Mouse (Mus musculus) lung, embryonic 15.5 days (tissue): Measurements from ENCODE around the gene Scamp1. TPM values are rescaled to one million over a fixed set of nuclear protein-coding genes. Genes with fewer than 3 reads are reported as not detected.

Experiments
- ATAC-seq: fragments of 200-750 bp; cut with Nextera tagmentation; 2 replicates; pipeline ENCODE4 v1.8.0; 2017; ENCODE audit warnings: moderate number of reproducible peaks, borderline replicate concordance; ENCODE audit not compliant: low FRiP score, low TSS enrichment; ENCODE audit errors: extremely low read depth
- H3K27ac ChIP-seq: fragments of 300-500 bp; sonication (generic); 2 replicates; pipeline ENCODE4 v1.5.1; 2015; ENCODE audit warnings: moderate library complexity, mild to moderate bottlenecking, inconsistent platforms
- H3K27me3 ChIP-seq: fragments of 300-500 bp; sonication (generic); 2 replicates; pipeline ENCODE4 v1.6.1; 2015; ENCODE audit warnings: inconsistent platforms
- H3K36me3 ChIP-seq: fragments of 300-500 bp; sonication (generic); 2 replicates; pipeline ENCODE4 v1.6.1; 2015; ENCODE audit warnings: inconsistent platforms
- H3K4me1 ChIP-seq: fragments of 300-500 bp; sonication (generic); 2 replicates; pipeline ENCODE4 v1.6.1; 2015; ENCODE audit warnings: inconsistent platforms
- H3K4me2 ChIP-seq: fragments of 300-500 bp; sonication (generic); 2 replicates; pipeline ENCODE4 v1.6.1; 2015; ENCODE audit warnings: inconsistent platforms, mild to moderate bottlenecking, moderate library complexity
- H3K4me3 ChIP-seq: fragments of 300-500 bp; sonication (generic); 2 replicates; pipeline ENCODE4 v1.5.1; 2015; ENCODE audit warnings: mild to moderate bottlenecking, inconsistent platforms
- H3K9ac ChIP-seq: fragments of 300-500 bp; sonication (generic); 2 replicates; pipeline ENCODE4 v1.6.1; 2015; ENCODE audit warnings: inconsistent platforms
- H3K9me3 ChIP-seq: fragments of 300-500 bp; sonication (generic); 2 replicates; pipeline ENCODE4 v1.6.1; 2016; ENCODE audit warnings: inconsistent platforms
- WGBS: fragments of 180-500 bp; shearing (Covaris S2); methylation state at CpG from one replicate; pipeline ENCODE4 v1.1.7; 2015; 5-methylcytosine and 5-hydroxymethylcytosine counted together
- polyA plus RNA-seq: library from polyadenylated mRNA; unstranded; fragments of >200 nt; fragmentation: Nextera tagmentation; extraction: Ambion mirVana; gene quantifications from 2 replicates; pipeline ENCODE4 v1.2.1, GENCODE M21; 2015

The Scamp1 gene
- polyA plus RNA-seq, 1 experiment from 2014 or later = 31.7 TPM

DNA sequence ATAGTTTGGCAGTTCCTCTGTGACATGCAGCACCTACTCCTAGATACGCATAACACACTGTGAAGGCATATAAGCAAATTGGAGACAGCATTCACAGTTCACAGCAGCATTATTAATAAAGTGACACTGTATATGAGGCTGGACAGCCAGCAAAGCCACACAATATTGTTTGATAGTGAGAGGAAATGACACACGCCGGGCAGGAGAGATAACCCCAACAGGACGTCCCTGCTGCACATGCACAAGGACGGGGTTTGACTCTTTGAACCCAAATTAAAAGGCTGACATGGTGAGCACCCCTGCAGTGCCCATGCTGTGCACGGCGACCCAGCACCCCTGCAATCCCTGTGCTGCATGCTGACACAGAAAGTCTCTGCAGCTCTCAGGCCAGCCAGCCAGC, 17.5 kb downstream of the Scamp1 start:
- peaks cover 15% of the 10 kb centered on the region; the same call in 1 of the 2 replicates for H3K4me1 ChIP-seq
- no peak overlapping the region for H3K4me2 ChIP-seq
- 26% methylated on average over 7 of the region's 7 CpGs for WGBS
- no peak overlapping the region for H3K4me3 ChIP-seq
- no peaks in the 10 kb centered on the region for H3K9me3 ChIP-seq
- 0 out of 2 replicates have a peak overlapping the region, but pooled peaks have one; percentile 3 for H3K27ac ChIP-seq
- no peaks in the 10 kb centered on the region for H3K27me3 ChIP-seq
- no peak for ATAC-seq
- no peak overlapping the region for H3K9ac ChIP-seq
- no peaks in the 10 kb centered on the region for H3K36me3 ChIP-seq

DNA sequence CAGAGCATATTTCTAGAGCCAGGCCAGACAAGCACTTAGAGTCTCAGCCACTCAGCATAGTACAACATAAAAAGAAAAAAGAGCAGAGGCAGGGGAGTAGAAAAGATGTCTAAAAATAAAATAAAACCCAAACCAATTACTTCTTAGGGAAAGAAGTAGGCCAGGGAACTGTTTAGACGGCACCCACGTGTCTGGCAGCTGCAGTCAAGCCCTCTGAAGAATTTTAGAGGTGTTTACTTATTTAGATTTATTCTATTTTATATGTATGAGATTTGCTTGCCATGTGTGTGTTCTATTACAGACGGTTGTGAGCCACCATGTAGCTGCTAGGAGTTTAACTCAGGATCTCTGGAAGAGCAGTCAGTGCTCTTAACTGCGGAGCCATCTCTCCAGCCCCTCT, 18.5 kb downstream of the Scamp1 start:
- Histone ChIP-seq H3K9ac (no peak overlapping the region), H3K36me3 (no peaks in the 10 kb centered on the region), H3K27ac (no peak overlapping the region), H3K4me3 (no peak overlapping the region), H3K4me1 (peaks cover 15% of the 10 kb centered on the region; the same call in 1 of the 2 replicates), H3K4me2 (no peak overlapping the region), H3K27me3 (no peaks in the 10 kb centered on the region), H3K9me3 (no peaks in the 10 kb centered on the region)
- ATAC-seq = no peak
- WGBS = 52% methylated on average over 4 of the region's 4 CpGs

DNA sequence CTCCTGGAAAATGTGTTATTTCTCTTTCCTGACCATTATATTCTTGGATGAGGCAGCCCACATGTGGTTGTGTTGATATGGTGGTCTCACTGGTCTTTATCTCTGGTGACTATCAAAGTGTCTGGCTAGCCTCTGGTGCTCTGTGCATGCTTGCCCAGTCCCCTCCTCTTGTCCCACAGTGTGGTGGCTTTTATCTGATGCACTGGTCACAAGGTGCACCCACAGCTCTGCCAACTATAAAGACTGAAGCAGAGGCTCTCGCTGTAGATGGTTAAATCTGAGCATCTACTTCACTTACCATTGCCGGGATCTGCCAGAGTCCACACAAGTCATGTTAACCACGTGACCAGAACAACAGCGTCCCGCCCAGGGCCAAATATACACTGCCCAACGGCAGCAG, 19.1 kb downstream of the Scamp1 start:
- no peaks in the 10 kb centered on the region for H3K36me3 ChIP-seq
- no peaks in the 10 kb centered on the region for H3K27me3 ChIP-seq
- H3K4me3 ChIP-seq = no peak overlapping the region
- H3K9ac ChIP-seq = no peak overlapping the region
- H3K4me2 ChIP-seq = no peak overlapping the region
- WGBS = 81% methylated on average over 6 of the region's 6 CpGs
- ATAC-seq = no peak
- H3K9me3 ChIP-seq = no peaks in the 10 kb centered on the region
- H3K4me1 ChIP-seq = peaks cover 15% of the 10 kb centered on the region; the same call in 1 of the 2 replicates
- no peak overlapping the region for H3K27ac ChIP-seq

DNA sequence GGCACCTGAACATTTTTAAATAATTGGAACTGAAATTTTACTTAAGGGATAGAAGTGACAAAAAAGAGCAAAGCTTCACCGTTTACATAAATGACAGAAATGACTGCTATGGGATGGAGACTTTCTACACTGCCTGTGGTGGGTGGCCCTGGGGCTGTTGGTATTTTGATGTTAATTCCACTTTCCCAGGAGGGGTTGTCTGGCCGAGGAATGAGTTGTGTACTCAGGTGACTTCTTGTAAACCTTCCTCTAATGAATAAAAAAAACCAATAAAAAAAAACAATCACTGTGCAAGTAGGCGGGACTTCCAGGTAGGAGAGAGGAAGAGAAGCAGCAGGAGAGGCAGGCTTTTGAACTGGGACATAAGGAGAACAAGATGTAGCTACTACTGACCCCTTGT, 20.4 kb downstream of the Scamp1 start:
- Histone ChIP-seq H3K9ac (no peak overlapping the region), H3K9me3 (no peaks in the 10 kb centered on the region), H3K27me3 (no peaks in the 10 kb centered on the region), H3K4me2 (no peak overlapping the region), H3K4me3 (no peak overlapping the region), H3K36me3 (no peaks in the 10 kb centered on the region), H3K27ac (no peak overlapping the region), H3K4me1 (peaks cover 15% of the 10 kb centered on the region; the same call in 1 of the 2 replicates)
- whole genome bisulfite sequencing = 69% methylated on average over 3 of the region's 3 CpGs
- no peak for ATAC-seq

DNA sequence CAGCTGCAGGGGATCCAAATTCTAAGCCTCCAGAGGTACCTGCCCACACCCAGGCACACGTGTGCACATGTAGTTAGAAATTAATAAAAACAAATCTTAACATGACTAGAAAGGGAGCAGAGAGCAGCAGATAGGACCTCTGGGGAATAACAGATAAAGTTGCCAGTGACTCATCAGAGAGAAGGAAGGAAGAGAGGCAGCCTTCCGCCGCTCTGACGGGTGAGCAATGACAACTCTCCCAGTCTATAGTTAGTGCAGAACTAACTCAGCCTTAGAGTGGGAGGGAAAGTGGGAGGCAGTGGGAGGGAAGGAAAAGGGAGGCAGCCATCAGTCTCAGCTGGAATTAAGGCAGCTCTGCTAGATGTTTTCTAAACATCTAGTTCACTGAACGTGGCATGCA, 21.7 kb downstream of the Scamp1 start:
- Histone ChIP-seq H3K4me1 (peaks cover 15% of the 10 kb centered on the region; the same call in 1 of the 2 replicates), H3K27me3 (no peaks in the 10 kb centered on the region), H3K4me3 (no peak overlapping the region), H3K4me2 (no peak overlapping the region), H3K9me3 (no peaks in the 10 kb centered on the region), H3K9ac (no peak overlapping the region), H3K27ac (no peak overlapping the region), H3K36me3 (no peaks in the 10 kb centered on the region)
- 54% methylated on average over 5 of the region's 5 CpGs for WGBS
- ATAC-seq = no peak

DNA sequence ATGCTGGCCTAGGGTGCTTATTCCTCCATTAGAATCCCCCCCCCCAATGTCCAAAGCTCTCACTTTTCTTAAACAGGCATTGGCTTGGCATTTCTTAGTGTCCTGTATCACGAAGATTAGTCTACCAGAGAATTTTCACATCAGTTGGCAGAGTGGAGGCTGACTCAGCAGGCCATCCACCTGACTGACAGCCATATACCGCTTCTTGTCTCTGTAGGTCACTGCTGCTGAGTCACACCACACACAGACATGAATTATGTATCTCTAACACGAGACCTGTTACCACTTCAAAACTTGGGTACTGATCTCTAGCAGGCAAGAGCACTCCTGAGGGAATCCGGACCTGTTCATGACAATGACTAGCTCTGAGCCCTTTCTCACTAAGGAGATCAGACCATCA, 23.1 kb downstream of the Scamp1 start:
- no peak for ATAC-seq
- Histone ChIP-seq H3K27me3 (no peaks in the 10 kb centered on the region), H3K4me2 (no peak overlapping the region), H3K9me3 (no peaks in the 10 kb centered on the region), H3K9ac (no peak overlapping the region), H3K4me1 (peaks cover 7% of the 10 kb centered on the region; the same call in 1 of the 2 replicates), H3K27ac (no peak overlapping the region), H3K4me3 (no peak overlapping the region), H3K36me3 (no peaks in the 10 kb centered on the region)
- 73% methylated on average over 4 of the region's 4 CpGs for WGBS

DNA sequence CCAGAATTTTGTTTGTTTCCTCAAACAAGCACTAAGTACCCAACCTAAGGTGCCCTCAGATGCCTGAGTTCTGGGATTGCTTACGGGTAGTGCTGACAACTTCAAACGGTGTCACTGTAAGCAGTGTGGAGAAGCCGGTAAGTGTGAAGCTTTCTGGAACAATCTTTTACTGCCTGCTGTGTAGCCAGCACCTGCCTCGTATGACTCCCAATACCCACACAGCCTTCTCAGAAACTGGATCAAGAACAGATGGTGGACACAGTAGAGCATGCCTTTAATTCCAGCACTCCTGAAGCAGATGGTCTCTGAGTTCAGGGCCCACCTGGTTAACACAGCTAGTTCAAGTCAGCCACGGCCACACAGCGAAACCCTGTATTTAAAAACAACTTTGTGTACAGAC, 24.0 kb downstream of the Scamp1 start:
- no peaks in the 10 kb centered on the region for H3K27me3 ChIP-seq
- H3K9me3 ChIP-seq = no peaks in the 10 kb centered on the region
- 70% methylated on average over 6 of the region's 6 CpGs for WGBS
- H3K36me3 ChIP-seq = no peaks in the 10 kb centered on the region
- H3K27ac ChIP-seq = no peak overlapping the region
- H3K4me2 ChIP-seq = no peak overlapping the region
- no peak for ATAC-seq
- H3K9ac ChIP-seq = no peak overlapping the region
- peaks cover 6% of the 10 kb centered on the region; the same call in 1 of the 2 replicates for H3K4me1 ChIP-seq
- H3K4me3 ChIP-seq = no peak overlapping the region

DNA sequence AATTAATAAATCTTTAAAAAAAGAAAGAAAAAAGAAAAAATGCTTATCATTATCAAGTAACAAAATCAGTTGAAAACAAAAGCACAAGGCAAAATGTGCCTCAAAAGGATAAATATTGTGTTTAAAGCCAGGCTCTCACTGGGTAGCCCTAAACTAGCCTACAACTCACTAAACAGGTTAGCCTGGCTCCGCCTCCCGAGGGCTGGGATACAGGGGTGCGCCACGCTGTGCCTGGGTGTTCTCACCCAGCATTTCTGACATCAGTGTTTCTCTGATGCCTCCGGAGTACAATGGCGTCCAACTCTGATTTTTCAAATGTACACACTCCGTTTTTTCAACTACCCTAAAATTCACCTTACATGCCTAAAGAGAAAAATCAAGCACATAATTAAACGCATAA, 24.7 kb downstream of the Scamp1 start:
- Histone ChIP-seq H3K27ac (no peak overlapping the region), H3K9ac (no peak overlapping the region), H3K4me2 (no peak overlapping the region), H3K27me3 (no peaks in the 10 kb centered on the region), H3K4me1 (peaks cover 6% of the 10 kb centered on the region; the same call in 1 of the 2 replicates), H3K36me3 (no peaks in the 10 kb centered on the region), H3K9me3 (no peaks in the 10 kb centered on the region), H3K4me3 (no peak overlapping the region)
- WGBS = 67% methylated on average over 8 of the region's 8 CpGs
- ATAC-seq = no peak

DNA sequence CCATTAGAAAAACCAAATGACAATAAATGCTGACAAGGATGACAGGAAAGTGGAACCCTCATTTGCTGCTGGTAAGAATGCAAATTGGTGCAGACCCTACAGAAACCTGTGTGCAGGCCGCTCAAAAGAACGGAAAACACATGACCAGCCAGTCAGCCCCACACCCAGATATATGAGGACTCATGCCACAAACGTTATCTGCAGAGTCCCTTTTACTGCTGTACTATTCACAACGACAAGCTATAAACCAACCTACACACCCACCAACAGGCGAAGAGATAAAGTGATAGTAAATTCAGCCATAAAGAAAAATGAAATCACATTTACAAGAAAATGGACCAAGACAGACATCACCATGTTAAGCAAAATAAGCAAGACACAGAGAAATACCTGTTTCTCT, 26.4 kb downstream of the Scamp1 start:
- Histone ChIP-seq H3K9ac (no peak overlapping the region), H3K36me3 (no peaks in the 10 kb centered on the region), H3K27me3 (no peaks in the 10 kb centered on the region), H3K27ac (no peak overlapping the region), H3K4me3 (no peak overlapping the region), H3K4me1 (peaks cover 6% of the 10 kb centered on the region; the same call in 1 of the 2 replicates), H3K9me3 (no peaks in the 10 kb centered on the region), H3K4me2 (no peak overlapping the region)
- no peak for ATAC-seq
- WGBS = 79% methylated on average over 5 of the region's 5 CpGs

DNA sequence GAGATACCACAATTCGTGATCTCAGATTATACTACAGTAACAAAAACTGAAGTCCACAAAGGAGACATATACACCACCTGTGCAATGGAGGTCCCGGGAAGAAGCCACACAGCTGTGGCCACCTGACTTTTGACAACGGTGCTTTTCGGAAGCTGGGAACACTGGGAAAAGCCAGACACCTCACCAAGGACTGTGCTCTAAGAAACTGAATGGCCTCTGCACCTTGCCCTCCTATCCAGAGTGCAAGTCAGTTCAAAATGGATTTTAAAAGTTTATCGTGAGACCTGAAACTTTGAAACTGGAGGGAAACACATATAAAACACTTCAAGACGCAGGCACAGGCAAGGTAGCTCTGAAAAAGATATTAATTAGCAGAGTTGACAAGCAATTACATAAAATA, 27.1 kb downstream of the Scamp1 start:
- Histone ChIP-seq H3K9ac (no peak overlapping the region), H3K4me2 (no peak overlapping the region), H3K27ac (no peak overlapping the region), H3K36me3 (no peaks in the 10 kb centered on the region), H3K27me3 (no peaks in the 10 kb centered on the region), H3K4me1 (peaks cover 6% of the 10 kb centered on the region; the same call in 1 of the 2 replicates), H3K4me3 (no peak overlapping the region), H3K9me3 (no peaks in the 10 kb centered on the region)
- 86% methylated on average over 6 of the region's 6 CpGs for WGBS
- no peak for ATAC-seq

DNA sequence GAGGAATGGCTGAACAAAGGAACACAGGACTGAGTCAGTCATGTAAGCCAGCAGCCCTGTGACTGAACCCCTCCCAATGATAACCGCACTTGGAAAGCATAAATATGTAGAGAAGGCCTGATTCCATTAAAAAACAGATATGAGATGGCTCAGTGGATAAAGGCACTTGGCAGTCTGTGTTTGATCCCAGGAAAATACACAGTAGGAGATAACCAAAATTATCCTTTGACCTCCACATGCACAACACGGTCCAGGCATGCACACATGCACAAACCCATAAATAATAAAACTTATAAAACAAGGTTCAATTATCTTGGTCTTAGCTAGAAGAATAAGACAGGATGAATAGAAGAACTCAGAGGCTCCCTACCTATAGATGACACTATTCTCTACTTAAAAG, 27.9 kb downstream of the Scamp1 start:
- no peak for ATAC-seq
- WGBS = 37% methylated on average over 2 of the region's 2 CpGs

DNA sequence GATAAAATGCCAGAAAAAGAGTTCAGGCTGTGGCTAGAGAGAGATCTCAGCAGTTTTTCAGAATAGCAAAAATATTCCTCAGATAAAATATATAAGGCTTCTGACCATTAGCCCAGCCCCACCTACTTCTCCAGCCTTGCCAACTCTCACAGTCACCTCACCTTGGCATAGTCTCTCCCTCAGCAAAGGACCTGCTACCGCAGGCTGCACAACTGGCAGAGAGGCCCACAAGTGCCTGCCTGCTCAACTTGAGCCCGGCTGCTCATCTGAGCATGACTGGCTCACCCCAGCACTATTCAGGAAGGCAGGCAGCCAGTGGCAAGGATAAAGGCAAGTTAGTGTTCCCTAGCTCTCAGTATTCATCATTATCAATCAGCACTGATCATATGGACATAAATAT, 30.5 kb downstream of the Scamp1 start:
- Histone ChIP-seq H3K4me3 (no peak overlapping the region), H3K27me3 (no peaks in the 10 kb centered on the region), H3K9ac (no peak overlapping the region), H3K4me2 (no peak overlapping the region), H3K27ac (no peak overlapping the region), H3K4me1 (peaks cover 6% of the 10 kb centered on the region; the same call in 1 of the 2 replicates), H3K9me3 (no peaks in the 10 kb centered on the region), H3K36me3 (no peaks in the 10 kb centered on the region)
- 86% methylated on average over 2 of the region's 2 CpGs for WGBS
- no peak for ATAC-seq

More for the DNA sequence above, 27.9 kb downstream of the Scamp1 start:
- Histone ChIP-seq H3K4me3 (no peak overlapping the region), H3K27ac (no peak overlapping the region), H3K4me1 (peaks cover 6% of the 10 kb centered on the region; the same call in 1 of the 2 replicates), H3K4me2 (no peak overlapping the region), H3K36me3 (no peaks in the 10 kb centered on the region), H3K9me3 (no peaks in the 10 kb centered on the region), H3K9ac (no peak overlapping the region), H3K27me3 (no peaks in the 10 kb centered on the region)

DNA sequence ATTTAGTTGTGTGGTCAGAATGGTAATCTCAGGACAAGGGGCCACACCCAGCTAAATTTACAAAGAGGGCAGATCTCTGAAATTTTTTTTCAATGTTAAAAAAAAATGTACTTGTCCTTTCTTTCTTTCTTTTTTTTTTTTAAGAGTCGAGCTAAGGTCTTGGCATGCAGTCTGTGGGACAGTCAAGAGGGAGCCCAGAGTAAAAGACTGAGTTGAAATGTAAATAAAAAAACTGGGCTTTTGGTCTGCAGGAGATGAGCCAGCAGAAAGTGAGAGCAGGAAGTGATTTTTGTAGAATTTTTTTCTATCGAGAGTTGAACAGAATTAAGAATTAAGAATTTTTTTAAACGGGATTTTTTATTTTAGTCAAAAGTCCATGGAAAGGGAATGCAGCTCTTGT, 31.4 kb downstream of the Scamp1 start:
- no peak overlapping the region for H3K4me2 ChIP-seq
- ATAC-seq = no peak

More for the DNA sequence above, 31.4 kb downstream of the Scamp1 start:
- no peaks in the 10 kb centered on the region for H3K36me3 ChIP-seq
- H3K9me3 ChIP-seq = no peaks in the 10 kb centered on the region
- H3K27me3 ChIP-seq = no peaks in the 10 kb centered on the region
- no peak overlapping the region for H3K27ac ChIP-seq
- H3K4me1 ChIP-seq = peaks cover 6% of the 10 kb centered on the region; the same call in 1 of the 2 replicates
- H3K4me3 ChIP-seq = no peak overlapping the region
- no peak overlapping the region for H3K9ac ChIP-seq
- 56% methylated on average over 3 of the region's 3 CpGs for WGBS
